Mouse (Mus musculus) cortical plate, adult 2 months (tissue): ENCODE data around the gene Hps1.

Experiments used
- CTCF ChIP-seq: fragments of 200-500 bp; IDR thresholded peaks from 2 replicates; pipeline ENCODE4 v1.5.1; 2011; ENCODE audit warnings: mild to moderate bottlenecking, control low read depth, low read length; ENCODE audit not compliant: insufficient read depth; ENCODE audit errors: extremely low read depth
- POLR2A ChIP-seq: fragments of 200-500 bp; IDR thresholded peaks from 2 replicates; pipeline ENCODE4 v1.6.1; 2011; ENCODE audit warnings: mild to moderate bottlenecking, low read length, control low read depth; ENCODE audit not compliant: insufficient read depth; ENCODE audit errors: extremely low read depth

DNA sequence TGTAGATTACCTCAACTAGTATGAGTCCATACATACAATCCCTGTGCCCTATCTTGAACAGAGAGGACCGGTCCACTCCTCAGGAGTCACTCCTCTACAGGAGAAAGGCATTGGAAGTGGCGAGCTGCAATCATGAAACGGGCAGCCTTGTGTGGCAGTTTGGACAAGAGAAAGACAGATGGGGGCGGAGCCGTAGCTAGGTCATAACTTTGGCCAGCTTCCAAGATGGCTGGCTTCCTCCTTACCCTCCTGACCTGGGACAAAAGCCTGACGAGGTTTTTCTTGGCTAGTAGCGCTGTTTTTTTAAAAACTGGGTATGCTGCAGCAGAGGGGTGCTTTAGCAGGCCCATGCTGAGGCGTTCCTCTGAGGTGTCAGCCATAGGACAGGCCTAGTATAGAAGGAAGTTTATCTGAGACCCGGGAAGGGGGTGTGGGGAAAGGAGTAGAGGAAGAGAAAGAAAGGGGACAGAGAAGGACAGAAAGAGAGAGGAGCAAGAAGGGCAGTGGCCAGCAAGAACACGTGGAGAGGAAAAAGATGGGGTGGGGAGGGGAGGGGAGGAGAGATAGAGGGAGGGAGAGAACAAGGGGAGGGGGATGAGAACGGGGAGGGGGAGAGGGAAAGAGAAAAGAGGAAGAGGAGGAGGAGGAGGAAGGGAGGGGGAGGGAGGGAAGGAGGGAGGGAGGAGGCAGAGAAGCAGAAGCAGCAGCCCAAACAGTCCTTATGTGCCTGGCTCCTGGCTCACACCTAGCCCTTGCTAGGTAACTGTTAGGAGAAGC, 26.4 kb downstream of the Hps1 start:
- TF ChIP-seq POLR2A (no peak), CTCF (no peak)
